Mouse (Mus musculus): ENCODE measurements around the gene Pkd1l3. TPM values are rescaled to one million over a fixed set of nuclear protein-coding genes. Genes with fewer than 3 reads are reported as not detected.

Pkd1l3 gene
- total and polyA plus RNA-seq, 3 experiments = 2.6 to 7.4 TPM; not detected in 1

GRCm38 (mm10) chr8:109706076-109706873, 92.0 kb downstream of the Pkd1l3 start:
- no peak overlapping the region for H3K27ac ChIP-seq (ENCODE audit: control insufficient read depth, low read depth, low read length)
- H3K36me3 ChIP-seq (ENCODE audit: control insufficient read depth in 1 of 2, insufficient read depth in 2 of 2, low read length in 2 of 2) = no peaks in the 10 kb centered on the region; a peak in 1 of 4 replicates

GRCm38 (mm10) chr8:109706874-109707237, 92.5 kb downstream of the Pkd1l3 start:
- Histone ChIP-seq H3K27ac (ENCODE audit: control insufficient read depth, low read depth, low read length) (no peak overlapping the region), H3K4me3 (ENCODE audit: control insufficient read depth in 1 of 2, insufficient read depth in 1 of 2, low read depth in 2 of 2, low read length in 2 of 2) (no peak overlapping the region), H3K9me3 (replicated peaks; ENCODE audit: insufficient read depth, low read length) (no peaks in the 10 kb centered on the region), H3K27me3 (ENCODE audit: control insufficient read depth in 1 of 2, insufficient read depth in 2 of 2, low read length in 2 of 2) (no peaks in the 10 kb centered on the region), H3K4me1 (ENCODE audit: control insufficient read depth in 1 of 2, insufficient read depth in 2 of 2, low read length in 2 of 2) (peaks cover 0 to 12% of the 10 kb centered on the region in 2 experiments; a peak in 2 of 4 replicates), H3K36me3 (ENCODE audit: control insufficient read depth in 1 of 2, insufficient read depth in 2 of 2, low read length in 2 of 2) (no peaks in the 10 kb centered on the region; a peak in 1 of 4 replicates), H3K79me2 (ENCODE audit: control insufficient read depth, insufficient read depth, low read length, poor library complexity) (peaks cover 3% of the 10 kb centered on the region; the same call in 1 of the 2 replicates), H3K9ac (ENCODE audit: control insufficient read depth, low read depth, low read length, poor library complexity, severe bottlenecking) (no peak overlapping the region)
- peak; percentile 79 for DNase-seq (ENCODE audit: low read depth, low spot score)
- TF ChIP-seq USF1 (IDR thresholded peaks at IDR 0.05; ENCODE audit: low read depth, low read length) (no peak), RAD21 (IDR thresholded peaks at IDR 0.05; ENCODE audit: low read depth, low read length) (peak; percentile 50), SMC3 (IDR thresholded peaks at IDR 0.05; ENCODE audit: low read depth, low read length) (peak; percentile 62), ELF1 (IDR thresholded peaks at IDR 0.05; ENCODE audit: low read depth, low read length) (no peak), JUND (IDR thresholded peaks at IDR 0.05; ENCODE audit: low read depth, low read length) (no peak), CTCF (IDR thresholded peaks at IDR 0.05 in 2 of 3, conservative IDR thresholded peaks at IDR 0.05 in 1 of 3; ENCODE audit: control insufficient read depth in 1 of 3, insufficient read depth in 1 of 3, low read depth in 2 of 3, low read length in 3 of 3, poor library complexity in 1 of 3, severe bottlenecking in 1 of 3) (peak; percentile 74 to 95 (median 74)), POLR2A (IDR thresholded peaks at IDR 0.05; ENCODE audit: control insufficient read depth in 1 of 2, insufficient read depth in 1 of 2, low read depth in 1 of 2, low read length in 2 of 2, poor library complexity in 1 of 2) (no peak), MAFK (IDR thresholded peaks at IDR 0.05; ENCODE audit: borderline replicate concordance, low read depth, low read length) (no peak), TCF12 (IDR thresholded peaks at IDR 0.05; ENCODE audit: low read depth, low read length) (no peak), HCFC1 (IDR thresholded peaks at IDR 0.05; ENCODE audit: low read depth, low read length) (no peak), MXI1 (IDR thresholded peaks at IDR 0.05; ENCODE audit: low read depth, low read length) (no peak)

More at GRCm38 (mm10) chr8:109706076-109706873, 92.0 kb downstream of the Pkd1l3 start:
- H3K9ac ChIP-seq (ENCODE audit: control insufficient read depth, low read depth, low read length, poor library complexity, severe bottlenecking) = peak overlapping the region; percentile 60
- H3K4me1 ChIP-seq (ENCODE audit: control insufficient read depth in 1 of 2, insufficient read depth in 2 of 2, low read length in 2 of 2) = peaks cover 0 to 12% of the 10 kb centered on the region in 2 experiments; a peak in 2 of 4 replicates
- no peaks in the 10 kb centered on the region for H3K27me3 ChIP-seq (ENCODE audit: control insufficient read depth in 1 of 2, insufficient read depth in 2 of 2, low read length in 2 of 2)
- no peak for TF ChIP-seq SIN3A (IDR thresholded peaks at IDR 0.05; ENCODE audit: low read length)
- no peak for TF ChIP-seq MYC (IDR thresholded peaks at IDR 0.05; ENCODE audit: low read depth, low read length)
- TF ChIP-seq TBP (IDR thresholded peaks at IDR 0.05; ENCODE audit: low read depth, low read length) = no peak
- TF ChIP-seq ETS1 (IDR thresholded peaks at IDR 0.05; ENCODE audit: low read depth, low read length) = no peak
- TF ChIP-seq E2F4 (IDR thresholded peaks at IDR 0.05; ENCODE audit: borderline replicate concordance, low read depth, low read length) = no peak
- TF ChIP-seq MAZ (IDR thresholded peaks at IDR 0.05; ENCODE audit: low read depth, low read length) = no peak
- no peak for TF ChIP-seq USF2 (IDR thresholded peaks at IDR 0.05; ENCODE audit: borderline replicate concordance in 1 of 2, insufficient read depth in 1 of 2, low read depth in 1 of 2, low read length in 2 of 2)
- TF ChIP-seq SMC3 (IDR thresholded peaks at IDR 0.05; ENCODE audit: low read depth, low read length) = no peak
- no peak for TF ChIP-seq CTCF (IDR thresholded peaks at IDR 0.05 in 2 of 3, conservative IDR thresholded peaks at IDR 0.05 in 1 of 3; ENCODE audit: control insufficient read depth in 1 of 3, insufficient read depth in 1 of 3, low read depth in 2 of 3, low read length in 3 of 3, poor library complexity in 1 of 3, severe bottlenecking in 1 of 3)
- TF ChIP-seq RAD21 (IDR thresholded peaks at IDR 0.05; ENCODE audit: low read depth, low read length) = no peak
- no peak for TF ChIP-seq NELFE (IDR thresholded peaks at IDR 0.05; ENCODE audit: low read depth, low read length)
- TF ChIP-seq TCF12 (IDR thresholded peaks at IDR 0.05; ENCODE audit: low read depth, low read length) = no peak
- no peak for TF ChIP-seq MEF2A (IDR thresholded peaks at IDR 0.05; ENCODE audit: extremely low read depth, insufficient replicate concordance, low read depth, low read length, poor library complexity, severe bottlenecking)
- no peaks in the 10 kb centered on the region for H3K9me3 ChIP-seq (replicated peaks; ENCODE audit: insufficient read depth, low read length)
- peaks cover 3% of the 10 kb centered on the region; the same call in 1 of the 2 replicates for H3K79me2 ChIP-seq (ENCODE audit: control insufficient read depth, insufficient read depth, low read length, poor library complexity)
- peak; percentile 46 for DNase-seq (ENCODE audit: low read depth, low spot score)
- H3K4me3 ChIP-seq (ENCODE audit: control insufficient read depth in 1 of 2, insufficient read depth in 1 of 2, low read depth in 2 of 2, low read length in 2 of 2) = peak overlapping the region; percentile 61 to 83
